Mouse (Mus musculus) ovary, postnatal 10 days (tissue): ENCODE results near the gene Tet1.
A peak's percentile ranks its signal among the peaks of the same experiment; 100 is the strongest.

ENCODE experiments used
- DNase-seq: peaks from one replicate; pipeline ENCODE4 v3.0.0; 2022; ENCODE audit warnings: low spot score

Tet1 gene

GRCm38 (mm10) chr10:62891025-62891424 is 17.8 kb downstream of the Tet1 start:
- no peak for DNase-seq

- peak; percentile 63 for DNase-seq
These were observed 21.8 kb downstream of the Tet1 start for GRCm38 (mm10) chr10:62886799-62887591.

- DNase-seq: no peak
These were observed 22.6 kb downstream of the Tet1 start for GRCm38 (mm10) chr10:62885969-62886798.

- no peak for DNase-seq
These were observed 23.3 kb downstream of the Tet1 start for GRCm38 (mm10) chr10:62885460-62885859.

GRCm38 (mm10) chr10:62884517-62884916 is 24.3 kb downstream of the Tet1 start:
- no peak for DNase-seq

GRCm38 (mm10) chr10:62883933-62884372 is 24.8 kb downstream of the Tet1 start:
- DNase-seq: no peak

- DNase-seq: no peak
These were observed 27.6 kb downstream of the Tet1 start for GRCm38 (mm10) chr10:62881211-62881610.

- DNase-seq: no peak
These were observed 30.7 kb downstream of the Tet1 start for GRCm38 (mm10) chr10:62878056-62878455.

- DNase-seq: no peak
These were observed 33.2 kb downstream of the Tet1 start for GRCm38 (mm10) chr10:62875565-62875964.

- DNase-seq: no peak
These were observed 34.0 kb downstream of the Tet1 start for GRCm38 (mm10) chr10:62874828-62875227.

GRCm38 (mm10) chr10:62866035-62866791 is 42.6 kb downstream of the Tet1 start:
- DNase-seq: no peak

- peak; percentile 56 for DNase-seq
These were observed 43.4 kb downstream of the Tet1 start for GRCm38 (mm10) chr10:62865167-62866034.

- no peak for DNase-seq
These were observed 45.2 kb downstream of the Tet1 start for GRCm38 (mm10) chr10:62863563-62863962.

- DNase-seq: no peak
These were observed 46.4 kb downstream of the Tet1 start for GRCm38 (mm10) chr10:62862435-62862834.

- DNase-seq: no peak
These were observed 49.8 kb downstream of the Tet1 start for GRCm38 (mm10) chr10:62858967-62859366.

- no peak for DNase-seq
These were observed 52.0 kb downstream of the Tet1 start for GRCm38 (mm10) chr10:62856690-62857290.

- DNase-seq: no peak
These were observed 53.8 kb downstream of the Tet1 start for GRCm38 (mm10) chr10:62854992-62855391.

GRCm38 (mm10) chr10:62854581-62854980 is 54.2 kb downstream of the Tet1 start:
- no peak for DNase-seq

GRCm38 (mm10) chr10:62851578-62851977 is 57.2 kb downstream of the Tet1 start:
- DNase-seq: no peak

- no peak for DNase-seq
These were observed 57.8 kb downstream of the Tet1 start for GRCm38 (mm10) chr10:62851025-62851424.

GRCm38 (mm10) chr10:62848783-62849182 is 60.0 kb downstream of the Tet1 start:
- no peak for DNase-seq
